Mouse (Mus musculus): ENCODE measurements around the gene Kifap3.
"Not testable (repeated sequence)": the region's sequence is repeated elsewhere in the genome, so short reads cannot be mapped to it uniquely, and the experiment has no call there.

Gene Kifap3

GRCm38 (mm10) chr1:163779336-163780115 lies at the start of gene Kifap3:
Gene Kifap3, plus strand, starts transcription at chr1:163779583.
- DNase-seq (ENCODE audit: low spot score in 2 of 2) = peak; percentile 96 to 98

- not testable (repeated sequence) for DNase-seq (ENCODE audit: low spot score in 2 of 2)
These were observed 48.2 kb upstream of the Kifap3 start for GRCm38 (mm10) chr1:163731166-163731565.

GRCm38 (mm10) chr1:163736441-163737238 lies 42.7 kb upstream of the Kifap3 start:
- no peak for DNase-seq (ENCODE audit: low spot score in 2 of 2)

GRCm38 (mm10) chr1:163737239-163737533 lies 42.2 kb upstream of the Kifap3 start:
- DNase-seq (ENCODE audit: low spot score in 2 of 2) = no peak

- no peak for DNase-seq (ENCODE audit: low spot score in 2 of 2)
These were observed 27.9 kb upstream of the Kifap3 start for GRCm38 (mm10) chr1:163751360-163751992.

- DNase-seq (ENCODE audit: low spot score in 2 of 2) = no peak
These were observed 21.7 kb upstream of the Kifap3 start for GRCm38 (mm10) chr1:163757462-163758207.

GRCm38 (mm10) chr1:163783577-163783976 lies 4.2 kb downstream of the Kifap3 start:
- DNase-seq (ENCODE audit: low spot score in 2 of 2) = not testable (repeated sequence)

- DNase-seq (ENCODE audit: low spot score in 2 of 2) = no peak
These were observed 42.0 kb downstream of the Kifap3 start for GRCm38 (mm10) chr1:163821365-163821764.

GRCm38 (mm10) chr1:163829482-163829881 lies 50.1 kb downstream of the Kifap3 start:
- DNase-seq (ENCODE audit: low spot score in 2 of 2) = no peak

- DNase-seq (ENCODE audit: low spot score in 2 of 2) = no peak
These were observed 54.7 kb downstream of the Kifap3 start for GRCm38 (mm10) chr1:163834066-163834465.

GRCm38 (mm10) chr1:163835062-163835461 lies 55.7 kb downstream of the Kifap3 start:
- DNase-seq (ENCODE audit: low spot score in 2 of 2) = no peak

- not testable (repeated sequence) for DNase-seq (ENCODE audit: low spot score in 2 of 2)
These were observed 59.1 kb downstream of the Kifap3 start for GRCm38 (mm10) chr1:163838482-163838881.

GRCm38 (mm10) chr1:163840555-163840954 lies 61.2 kb downstream of the Kifap3 start:
- DNase-seq (ENCODE audit: low spot score in 2 of 2) = no peak

GRCm38 (mm10) chr1:163842238-163842637 lies 62.9 kb downstream of the Kifap3 start:
- no peak for DNase-seq (ENCODE audit: low spot score in 2 of 2)

- no peak for DNase-seq (ENCODE audit: low spot score in 2 of 2)
These were observed 64.5 kb downstream of the Kifap3 start for GRCm38 (mm10) chr1:163843899-163844298.

- no peak for DNase-seq (ENCODE audit: low spot score in 2 of 2)
These were observed 73.6 kb downstream of the Kifap3 start for GRCm38 (mm10) chr1:163852884-163853560.

GRCm38 (mm10) chr1:163858420-163858819 lies 79.0 kb downstream of the Kifap3 start:
- no peak for DNase-seq (ENCODE audit: low spot score in 2 of 2)

- no peak for DNase-seq (ENCODE audit: low spot score in 2 of 2)
These were observed 82.2 kb downstream of the Kifap3 start for GRCm38 (mm10) chr1:163861538-163861937.

GRCm38 (mm10) chr1:163873158-163873557 lies 93.8 kb downstream of the Kifap3 start:
- DNase-seq (ENCODE audit: low spot score in 2 of 2) = no peak

- DNase-seq (ENCODE audit: low spot score in 2 of 2) = no peak
These were observed 110.2 kb downstream of the Kifap3 start for GRCm38 (mm10) chr1:163889629-163890028.

- DNase-seq (ENCODE audit: low spot score in 2 of 2) = no peak
These were observed 113.9 kb downstream of the Kifap3 start for GRCm38 (mm10) chr1:163893294-163893693.
